Mouse (Mus musculus): Measurements from ENCODE around the gene Fam234b. TPM values are rescaled to one million over a fixed set of nuclear protein-coding genes. Genes with fewer than 3 reads are reported as not detected.
A peak's percentile ranks its signal among the peaks of the same experiment; 100 is the strongest.

Fam234b gene
- polyA plus RNA-seq, 1 experiment from 2014 or later: 103 TPM

- Histone ChIP-seq H3K4me3 (replicated peaks; ENCODE audit: low read length) (no peak overlapping the region), H3K27ac (ENCODE audit: low read length) (no peak overlapping the region), H3K9me3 (ENCODE audit: control insufficient read depth, low read length) (no peaks in the 10 kb centered on the region), H3K4me1 (replicated peaks; ENCODE audit: control insufficient read depth, insufficient read depth, low read length) (peaks cover 26% of the 10 kb centered on the region), H3K9ac (replicated peaks; ENCODE audit: low read depth, low read length) (no peak overlapping the region), H3K36me3 (ENCODE audit: control insufficient read depth, insufficient read depth) (no peaks in the 10 kb centered on the region), H3K4me2 (ENCODE audit: low read length) (peak overlapping the region; percentile 20; the same call in 1 of the 2 replicates), H3K27me3 (replicated peaks; ENCODE audit: control insufficient read depth, insufficient read depth, low read length) (no peaks in the 10 kb centered on the region)
- peak; percentile 68 for ATAC-seq
- 28% methylated on average over 19 of the region's 19 CpGs for WGBS
Observed at GRCm38 (mm10) chr6:135249846-135250531, 52.2 kb downstream of the Fam234b start.

GRCm38 (mm10) chr6:135250926-135251699, 53.3 kb downstream of the Fam234b start:
- no peak overlapping the region for H3K27ac ChIP-seq (ENCODE audit: low read length)
- no peak for ATAC-seq
- no peak overlapping the region for H3K9ac ChIP-seq (replicated peaks; ENCODE audit: low read depth, low read length)
- H3K4me1 ChIP-seq (replicated peaks; ENCODE audit: control insufficient read depth, insufficient read depth, low read length): peaks cover 26% of the 10 kb centered on the region
- no peak overlapping the region for H3K4me2 ChIP-seq (ENCODE audit: low read length)
- no peaks in the 10 kb centered on the region for H3K27me3 ChIP-seq (replicated peaks; ENCODE audit: control insufficient read depth, insufficient read depth, low read length)
- WGBS: 58% methylated on average over 19 of the region's 19 CpGs
- no peaks in the 10 kb centered on the region for H3K36me3 ChIP-seq (ENCODE audit: control insufficient read depth, insufficient read depth)
- no peak overlapping the region for H3K4me3 ChIP-seq (replicated peaks; ENCODE audit: low read length)
- no peaks in the 10 kb centered on the region for H3K9me3 ChIP-seq (ENCODE audit: control insufficient read depth, low read length)

- Histone ChIP-seq H3K36me3 (ENCODE audit: control insufficient read depth, insufficient read depth) (no peaks in the 10 kb centered on the region), H3K9me3 (ENCODE audit: control insufficient read depth, low read length) (no peaks in the 10 kb centered on the region), H3K4me2 (ENCODE audit: low read length) (peak overlapping the region; percentile 48), H3K4me3 (replicated peaks; ENCODE audit: low read length) (peak overlapping the region; percentile 20), H3K27me3 (replicated peaks; ENCODE audit: control insufficient read depth, insufficient read depth, low read length) (no peaks in the 10 kb centered on the region), H3K9ac (replicated peaks; ENCODE audit: low read depth, low read length) (peak overlapping the region; percentile 27; the same call in 1 of the 2 replicates), H3K4me1 (replicated peaks; ENCODE audit: control insufficient read depth, insufficient read depth, low read length) (peaks cover 26% of the 10 kb centered on the region), H3K27ac (ENCODE audit: low read length) (no peak overlapping the region)
- 45% methylated on average over 24 of the region's 24 CpGs for WGBS
- peak; percentile 53 for ATAC-seq
Observed at GRCm38 (mm10) chr6:135251849-135252727, 54.3 kb downstream of the Fam234b start.

GRCm38 (mm10) chr6:135252728-135253077, 54.9 kb downstream of the Fam234b start:
- H3K4me1 ChIP-seq (replicated peaks; ENCODE audit: control insufficient read depth, insufficient read depth, low read length): peaks cover 26% of the 10 kb centered on the region
- no peaks in the 10 kb centered on the region for H3K36me3 ChIP-seq (ENCODE audit: control insufficient read depth, insufficient read depth)
- 5% methylated on average over 16 of the region's 16 CpGs for whole genome bisulfite sequencing
- peak; percentile 91 for ATAC-seq
- H3K4me2 ChIP-seq (ENCODE audit: low read length): peak overlapping the region; percentile 48
- peak overlapping the region; percentile 27; the same call in 1 of the 2 replicates for H3K9ac ChIP-seq (replicated peaks; ENCODE audit: low read depth, low read length)
- H3K9me3 ChIP-seq (ENCODE audit: control insufficient read depth, low read length): no peaks in the 10 kb centered on the region
- no peak overlapping the region for H3K27ac ChIP-seq (ENCODE audit: low read length)
- peak overlapping the region; percentile 20 for H3K4me3 ChIP-seq (replicated peaks; ENCODE audit: low read length)
- no peaks in the 10 kb centered on the region for H3K27me3 ChIP-seq (replicated peaks; ENCODE audit: control insufficient read depth, insufficient read depth, low read length)

- Histone ChIP-seq H3K27me3 (replicated peaks; ENCODE audit: control insufficient read depth, insufficient read depth, low read length) (no peaks in the 10 kb centered on the region), H3K27ac (ENCODE audit: low read length) (no peak within 1 kb of the TSS), H3K9me3 (ENCODE audit: control insufficient read depth, low read length) (no peaks in the 10 kb centered on the region), H3K9ac (replicated peaks; ENCODE audit: low read depth, low read length) (no peak within 1 kb of the TSS), H3K4me3 (replicated peaks; ENCODE audit: low read length) (no peak within 1 kb of the TSS), H3K36me3 (ENCODE audit: control insufficient read depth, insufficient read depth) (no peaks in the 10 kb centered on the region), H3K4me1 (replicated peaks; ENCODE audit: control insufficient read depth, insufficient read depth, low read length) (peaks cover 26% of the 10 kb centered on the region), H3K4me2 (ENCODE audit: low read length) (no peak within 1 kb of the TSS)
- WGBS: 77% methylated on average over 7 of the region's 7 CpGs
- no peak for ATAC-seq
Observed at GRCm38 (mm10) chr6:135254153-135254552, 56.4 kb downstream of the Fam234b start, which contains the start of gene Gsg1. Gsg1 (minus strand) TSS chr6:135254351.

GRCm38 (mm10) chr6:135260435-135260834, 62.7 kb downstream of the Fam234b start:
- WGBS: 92% methylated on average over 6 of the region's 6 CpGs
- ATAC-seq: no peak
- Histone ChIP-seq H3K27ac (ENCODE audit: low read length) (no peak overlapping the region), H3K9me3 (ENCODE audit: control insufficient read depth, low read length) (no peaks in the 10 kb centered on the region), H3K4me2 (ENCODE audit: low read length) (no peak overlapping the region), H3K4me1 (replicated peaks; ENCODE audit: control insufficient read depth, insufficient read depth, low read length) (no peaks in the 10 kb centered on the region), H3K27me3 (replicated peaks; ENCODE audit: control insufficient read depth, insufficient read depth, low read length) (no peaks in the 10 kb centered on the region), H3K4me3 (replicated peaks; ENCODE audit: low read length) (no peak overlapping the region), H3K36me3 (ENCODE audit: control insufficient read depth, insufficient read depth) (no peaks in the 10 kb centered on the region), H3K9ac (replicated peaks; ENCODE audit: low read depth, low read length) (no peak overlapping the region)

GRCm38 (mm10) chr6:135261124-135261523, 63.3 kb downstream of the Fam234b start:
- Histone ChIP-seq H3K36me3 (ENCODE audit: control insufficient read depth, insufficient read depth) (no peaks in the 10 kb centered on the region), H3K9ac (replicated peaks; ENCODE audit: low read depth, low read length) (no peak overlapping the region), H3K27me3 (replicated peaks; ENCODE audit: control insufficient read depth, insufficient read depth, low read length) (no peaks in the 10 kb centered on the region), H3K9me3 (ENCODE audit: control insufficient read depth, low read length) (no peaks in the 10 kb centered on the region), H3K4me1 (replicated peaks; ENCODE audit: control insufficient read depth, insufficient read depth, low read length) (no peaks in the 10 kb centered on the region), H3K4me2 (ENCODE audit: low read length) (no peak overlapping the region), H3K4me3 (replicated peaks; ENCODE audit: low read length) (no peak overlapping the region), H3K27ac (ENCODE audit: low read length) (no peak overlapping the region)
- no peak for ATAC-seq
- WGBS: 88% methylated on average over 9 of the region's 9 CpGs

- Histone ChIP-seq H3K4me2 (ENCODE audit: low read length) (no peak overlapping the region), H3K4me1 (replicated peaks; ENCODE audit: control insufficient read depth, insufficient read depth, low read length) (no peaks in the 10 kb centered on the region), H3K27ac (ENCODE audit: low read length) (no peak overlapping the region), H3K27me3 (replicated peaks; ENCODE audit: control insufficient read depth, insufficient read depth, low read length) (no peaks in the 10 kb centered on the region), H3K9me3 (ENCODE audit: control insufficient read depth, low read length) (no peaks in the 10 kb centered on the region), H3K36me3 (ENCODE audit: control insufficient read depth, insufficient read depth) (no peaks in the 10 kb centered on the region), H3K9ac (replicated peaks; ENCODE audit: low read depth, low read length) (no peak overlapping the region), H3K4me3 (replicated peaks; ENCODE audit: low read length) (no peak overlapping the region)
- ATAC-seq: no peak
- WGBS: 89% methylated on average over 2 of the region's 2 CpGs
Observed at GRCm38 (mm10) chr6:135262565-135262964, 64.8 kb downstream of the Fam234b start.

GRCm38 (mm10) chr6:135264136-135264535, 66.4 kb downstream of the Fam234b start:
- H3K4me3 ChIP-seq (replicated peaks; ENCODE audit: low read length): no peak overlapping the region
- H3K27ac ChIP-seq (ENCODE audit: low read length): no peak overlapping the region
- H3K9me3 ChIP-seq (ENCODE audit: control insufficient read depth, low read length): no peaks in the 10 kb centered on the region
- no peaks in the 10 kb centered on the region for H3K36me3 ChIP-seq (ENCODE audit: control insufficient read depth, insufficient read depth)
- H3K4me1 ChIP-seq (replicated peaks; ENCODE audit: control insufficient read depth, insufficient read depth, low read length): no peaks in the 10 kb centered on the region
- no peak overlapping the region for H3K9ac ChIP-seq (replicated peaks; ENCODE audit: low read depth, low read length)
- no peaks in the 10 kb centered on the region for H3K27me3 ChIP-seq (replicated peaks; ENCODE audit: control insufficient read depth, insufficient read depth, low read length)
- H3K4me2 ChIP-seq (ENCODE audit: low read length): no peak overlapping the region
- ATAC-seq: no peak
- 94% methylated on average over 6 of the region's 6 CpGs for WGBS

Data from forebrain, embryonic 16.5 days (tissue).